Mouse (Mus musculus): ENCODE measurements around the gene Fam129b.

GRCm38 (mm10) chr2:32841099-32841498 is 34.8 kb upstream of the Fam129b start:
- TF ChIP-seq CTCF (IDR thresholded peaks at IDR 0.05; ENCODE audit: low read depth, low read length) = no peak
- no peak for TF ChIP-seq POLR2A (IDR thresholded peaks at IDR 0.05; ENCODE audit: borderline replicate concordance, low read depth, low read length)

Data from bone marrow macrophage, adult 2 months (primary cell).